Mouse (Mus musculus): ENCODE measurements around the gene Wrnip1. TPM values are rescaled to one million over a fixed set of nuclear protein-coding genes. Genes with fewer than 3 reads are reported as not detected.

Gene Wrnip1
- polyA plus RNA-seq (2015; fragmentation: Illumina TruSeq; extraction: RNeasy Lipid Tissue Mini Kit (QIAGEN cat#74804); ENCODE audit: low read depth, low replicate concordance): 44.9 TPM

DNA sequence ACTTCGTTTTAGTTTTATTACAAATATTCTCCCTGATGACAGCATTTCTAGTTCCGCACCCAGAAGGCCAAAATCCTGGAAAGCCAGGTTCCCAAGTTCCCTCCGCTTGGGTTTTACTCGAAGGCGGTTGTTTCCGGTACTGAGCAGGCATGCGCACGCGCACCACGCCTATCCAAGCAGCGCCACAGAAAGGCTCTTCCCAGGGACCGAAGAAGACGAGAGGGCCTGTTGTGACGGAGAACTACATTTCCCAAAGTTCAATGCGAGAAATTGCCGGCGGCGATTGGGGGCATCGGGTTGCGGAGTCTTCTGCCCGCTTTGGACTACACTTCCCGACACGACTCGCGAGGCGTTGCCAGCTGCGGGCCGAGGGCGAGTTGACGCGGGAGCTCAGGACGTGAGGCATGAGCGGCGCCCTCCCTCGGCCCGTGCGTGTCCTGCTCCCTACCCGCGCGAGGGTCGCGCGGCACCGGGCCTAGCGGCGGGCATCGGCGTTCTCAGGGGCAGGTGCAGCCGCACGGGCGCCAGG lies at the start of gene Wrnip1:
Wrnip1 (plus strand) TSS at position 346 of the 529 bp plus-strand sequence.

DNA sequence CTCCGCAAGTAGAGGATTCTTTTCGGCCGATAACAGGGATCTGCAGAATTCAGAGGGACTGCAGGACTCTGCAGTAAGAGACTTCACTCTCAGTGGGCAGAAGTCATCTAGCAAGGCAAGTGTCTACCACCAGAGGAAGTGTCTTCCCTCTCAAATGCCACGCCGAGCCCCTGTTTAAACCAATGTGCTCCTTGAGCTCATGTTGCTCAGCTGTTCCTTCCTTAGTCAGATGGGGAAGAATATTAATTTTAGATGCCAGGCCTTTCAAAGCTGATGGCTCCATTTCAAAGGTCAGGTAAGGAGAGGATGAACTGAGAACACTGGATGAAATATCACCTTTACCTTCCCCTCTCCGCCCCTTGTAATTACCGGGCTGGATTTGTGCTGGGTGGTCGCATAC lies 18.0 kb upstream of the Wrnip1 start, which contains the start of gene Mylk4:
Mylk4 (minus strand) TSS at position 139 of the 400 bp plus-strand sequence.

DNA sequence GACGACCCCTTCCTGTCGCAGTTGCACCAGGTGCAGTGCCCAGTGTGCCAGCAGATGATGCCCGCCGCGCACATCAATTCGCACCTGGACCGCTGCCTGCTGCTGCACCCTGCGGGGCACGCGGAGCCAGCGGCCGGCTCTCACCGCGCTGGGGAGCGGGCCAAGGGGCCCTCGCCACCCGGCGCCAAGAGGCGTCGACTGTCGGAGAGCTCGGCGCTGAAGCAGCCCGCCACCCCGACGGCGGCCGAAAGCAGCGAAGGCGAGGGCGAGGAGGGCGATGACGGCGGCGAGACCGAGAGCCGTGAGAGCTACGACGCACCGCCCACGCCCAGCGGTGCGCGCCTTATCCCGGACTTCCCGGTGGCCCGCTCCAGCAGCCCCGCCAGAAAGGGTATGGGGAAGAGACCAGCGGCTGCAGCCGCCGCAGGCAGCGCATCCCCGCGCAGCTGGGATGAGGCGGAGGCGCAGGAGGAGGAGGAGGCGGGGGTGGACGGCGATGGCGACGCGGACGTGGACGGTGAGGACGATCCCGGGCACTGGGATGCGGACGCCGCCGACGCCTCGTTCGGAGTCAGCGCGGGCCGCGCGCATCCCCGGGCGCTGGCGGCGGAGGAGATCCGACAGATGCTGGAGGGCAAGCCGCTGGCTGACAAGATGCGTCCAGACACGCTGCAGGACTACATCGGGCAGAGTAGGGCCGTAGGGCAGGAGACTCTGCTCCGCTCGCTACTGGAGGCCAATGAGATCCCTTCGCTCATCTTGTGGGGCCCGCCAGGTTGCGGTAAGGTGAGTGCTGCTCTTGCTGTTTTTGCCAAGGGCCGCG lies 632 bp downstream of the Wrnip1 start, which contains the start of gene D930007J09Rik:
D930007J09Rik (minus strand) TSS at position 591 of the 823 bp plus-strand sequence.

DNA sequence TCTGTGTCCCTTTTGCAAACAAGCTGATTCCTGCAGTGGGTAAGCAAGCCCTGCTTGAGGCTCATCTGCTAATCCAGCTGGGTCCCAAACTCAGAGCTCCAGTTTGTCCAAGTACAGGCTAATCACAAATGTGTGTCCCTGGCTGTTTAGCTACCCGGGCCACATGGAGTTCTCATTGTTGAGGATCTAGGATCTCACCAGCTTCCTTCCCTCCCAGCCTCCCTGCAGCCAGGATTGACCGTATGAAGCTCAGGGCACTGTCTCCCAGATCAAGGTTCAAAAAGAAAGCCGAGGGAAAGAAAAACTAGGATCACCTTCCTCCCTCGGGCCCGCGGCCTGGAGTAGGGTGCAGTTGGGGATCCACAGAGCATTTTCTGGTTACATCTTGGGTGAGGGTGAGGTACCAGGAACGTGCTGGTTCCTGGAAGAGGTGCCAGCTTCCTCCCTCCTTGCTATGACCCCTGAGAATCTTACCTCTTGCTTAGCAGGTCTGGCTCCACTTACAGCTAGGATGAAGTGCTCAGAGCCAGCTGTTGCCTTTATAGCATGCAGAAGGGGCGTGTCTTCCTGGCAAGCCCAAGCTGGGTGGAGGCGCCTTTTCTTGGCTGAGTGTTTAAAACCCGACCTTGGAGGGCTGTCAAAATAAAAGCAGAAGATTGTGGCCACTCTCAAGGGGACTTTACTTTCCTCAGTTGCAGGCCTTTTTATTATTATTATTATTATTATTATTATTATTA lies 49.0 kb downstream of the Wrnip1 start, which contains the start of gene Serpinb1a:
Serpinb1a (minus strand) TSS at position 518 of the 737 bp plus-strand sequence.

Other genes starting within 250 kb of the Wrnip1 start
- gene Mylk4, start 18.1 kb upstream of the Wrnip1 start, polyA plus RNA-seq (2015; fragmentation: Illumina TruSeq; extraction: RNeasy Lipid Tissue Mini Kit (QIAGEN cat#74804); ENCODE audit: low read depth, low replicate concordance): 0.36 TPM
- gene D930007J09Rik, start 811 bp downstream of the Wrnip1 start, polyA plus RNA-seq (2015; fragmentation: Illumina TruSeq; extraction: RNeasy Lipid Tissue Mini Kit (QIAGEN cat#74804); ENCODE audit: low read depth, low replicate concordance): not detected
- 26.6 TPM for gene Serpinb1a, start 49.1 kb downstream of the Wrnip1 start, polyA plus RNA-seq (2015; fragmentation: Illumina TruSeq; extraction: RNeasy Lipid Tissue Mini Kit (QIAGEN cat#74804); ENCODE audit: low read depth, low replicate concordance)
- gene Serpinb1c, start 96.2 kb downstream of the Wrnip1 start, polyA plus RNA-seq (2015; fragmentation: Illumina TruSeq; extraction: RNeasy Lipid Tissue Mini Kit (QIAGEN cat#74804); ENCODE audit: low read depth, low replicate concordance): not detected
- 2.8 TPM for gene Serpinb6b, start 163.2 kb downstream of the Wrnip1 start, polyA plus RNA-seq (2015; fragmentation: Illumina TruSeq; extraction: RNeasy Lipid Tissue Mini Kit (QIAGEN cat#74804); ENCODE audit: low read depth, low replicate concordance)
- 10.0 TPM for gene Serpinb9, start 201.2 kb downstream of the Wrnip1 start, polyA plus RNA-seq (2015; fragmentation: Illumina TruSeq; extraction: RNeasy Lipid Tissue Mini Kit (QIAGEN cat#74804); ENCODE audit: low read depth, low replicate concordance)
- not detected for gene Serpinb9b, start 225.4 kb downstream of the Wrnip1 start, polyA plus RNA-seq (2015; fragmentation: Illumina TruSeq; extraction: RNeasy Lipid Tissue Mini Kit (QIAGEN cat#74804); ENCODE audit: low read depth, low replicate concordance)